Mouse (Mus musculus) kidney, postnatal 0 days (tissue): ENCODE measurements around the gene Myrf. TPM values are rescaled to one million over a fixed set of nuclear protein-coding genes. Genes with fewer than 3 reads are reported as not detected.

Experiments
- ATAC-seq: fragments of 200-750 bp; cut with Nextera tagmentation; replicated peaks from 2 replicates; pipeline ENCODE4 v1.8.0; 2017; ENCODE audit warnings: low read depth, moderate number of reproducible peaks, moderate TSS enrichment, moderate library complexity; ENCODE audit not compliant: low FRiP score
- DNase-seq: peaks from one replicate; pipeline ENCODE4 v3.0.0-alpha.2; 2016; ENCODE audit warnings: low spot score
- H3K27ac ChIP-seq: fragments of 300-500 bp; sonication (generic); 2 replicates; pipeline ENCODE4 v1.5.1; 2014; ENCODE audit warnings: mild to moderate bottlenecking
- H3K27me3 ChIP-seq: fragments of 300-500 bp; sonication (generic); 2 replicates; pipeline ENCODE4 v1.6.1; 2014; ENCODE audit warnings: low read length, mixed read lengths; ENCODE audit not compliant: insufficient read depth
- H3K36me3 ChIP-seq: fragments of 300-500 bp; sonication (generic); 2 replicates; pipeline ENCODE4 v1.6.1; 2014; ENCODE audit warnings: low read length, mixed read lengths; ENCODE audit not compliant: insufficient read depth
- H3K4me1 ChIP-seq: fragments of 300-500 bp; sonication (generic); replicated peaks from 2 replicates; pipeline ENCODE4 v1.6.1; 2014; ENCODE audit warnings: antibody characterized with exemption, low read length, mixed read lengths; ENCODE audit not compliant: insufficient read depth
- H3K4me2 ChIP-seq: fragments of 300-500 bp; sonication (generic); 2 replicates; pipeline ENCODE4 v1.6.1; 2014; ENCODE audit warnings: mild to moderate bottlenecking, low read length, moderate library complexity, mixed read lengths
- H3K4me3 ChIP-seq: fragments of 300-500 bp; sonication (generic); replicated peaks from 2 replicates; pipeline ENCODE4 v1.5.1; 2014; ENCODE audit warnings: low read depth, low read length
- H3K9ac ChIP-seq: fragments of 300-500 bp; sonication (generic); 2 replicates; pipeline ENCODE4 v1.6.1; 2014; ENCODE audit warnings: low read depth, low read length
- H3K9me3 ChIP-seq: fragments of 300-500 bp; sonication (generic); replicated peaks from 2 replicates; pipeline ENCODE4 v1.6.1; 2016; ENCODE audit warnings: low read length, inconsistent platforms, mixed read lengths
- CTCF ChIP-seq: IDR thresholded peaks from 2 replicates; pipeline ENCODE4 v1.5.1; 2016; ENCODE audit warnings: antibody characterized with exemption, low read depth, mild to moderate bottlenecking, moderate library complexity
- WGBS: fragments of 180-500 bp; shearing (Covaris S2); extraction: QIAGEN DNeasy Blood & Tissue Kit; methylation state at CpG from one replicate; pipeline ENCODE4 v1.1.7; 2014; 5-methylcytosine and 5-hydroxymethylcytosine counted together
- polyA plus RNA-seq: library from polyadenylated mRNA; unstranded; fragments of >200 nt; fragmentation: Nextera tagmentation; extraction: Ambion mirVana; gene quantifications from 2 replicates; pipeline ENCODE4 v1.2.1, GENCODE M21; 2015

Gene Myrf
- polyA plus RNA-seq, 1 experiment from 2014 or later, result 1.5 TPM

GRCm38 (mm10) chr19:10239975-10240653, 434 bp downstream of the Myrf start:
- 0 out of 2 replicates have a peak overlapping the region, but pooled peaks have one; percentile 24 for H3K9ac ChIP-seq
- no peak for TF ChIP-seq CTCF
- 2% methylated on average over 26 of the region's 26 CpGs for WGBS
- no peaks in the 10 kb centered on the region for H3K9me3 ChIP-seq
- H3K4me1 ChIP-seq, result no peaks in the 10 kb centered on the region
- no peak for DNase-seq
- H3K36me3 ChIP-seq, result no peaks in the 10 kb centered on the region
- ATAC-seq, result no peak; the same call in 1 of the 2 replicates
- no peak overlapping the region for H3K27ac ChIP-seq
- H3K4me3 ChIP-seq, result peak overlapping the region; percentile 30
- no peaks in the 10 kb centered on the region for H3K27me3 ChIP-seq
- H3K4me2 ChIP-seq, result peak overlapping the region; percentile 73

- no peak overlapping the region for H3K9ac ChIP-seq
- peak overlapping the region; percentile 73; the same call in 1 of the 2 replicates for H3K4me2 ChIP-seq
- no peak for TF ChIP-seq CTCF
- no peak for ATAC-seq
- WGBS, result 46% methylated on average over 2 of the region's 2 CpGs
- H3K36me3 ChIP-seq, result no peaks in the 10 kb centered on the region
- H3K4me1 ChIP-seq, result no peaks in the 10 kb centered on the region
- H3K27me3 ChIP-seq, result no peaks in the 10 kb centered on the region
- H3K9me3 ChIP-seq, result no peaks in the 10 kb centered on the region
- no peak overlapping the region for H3K27ac ChIP-seq
- no peak overlapping the region for H3K4me3 ChIP-seq
- no peak for DNase-seq
These were observed 1.1 kb downstream of the Myrf start for GRCm38 (mm10) chr19:10239419-10239818.

- Histone ChIP-seq H3K4me3 (no peak overlapping the region), H3K36me3 (no peaks in the 10 kb centered on the region), H3K9me3 (no peaks in the 10 kb centered on the region), H3K27ac (no peak overlapping the region), H3K27me3 (no peaks in the 10 kb centered on the region), H3K4me1 (no peaks in the 10 kb centered on the region), H3K9ac (no peak overlapping the region), H3K4me2 (no peak overlapping the region)
- no peak for ATAC-seq
- DNase-seq, result no peak
- no peak for TF ChIP-seq CTCF
- WGBS, result 75% methylated on average over 3 of the region's 3 CpGs
These were observed 2.1 kb downstream of the Myrf start for GRCm38 (mm10) chr19:10238477-10238876.

GRCm38 (mm10) chr19:10235784-10236565, 4.6 kb downstream of the Myrf start:
- Histone ChIP-seq H3K36me3 (no peaks in the 10 kb centered on the region), H3K9ac (no peak overlapping the region), H3K4me3 (no peak overlapping the region), H3K27ac (no peak overlapping the region), H3K4me1 (no peaks in the 10 kb centered on the region; the same call in 1 of the 2 replicates), H3K4me2 (no peak overlapping the region), H3K9me3 (no peaks in the 10 kb centered on the region), H3K27me3 (no peaks in the 10 kb centered on the region)
- no peak for TF ChIP-seq CTCF
- ATAC-seq (no peak), DNase-seq (no peak)
- 61% methylated on average over 9 of the region's 9 CpGs for WGBS

- H3K4me3 ChIP-seq, result no peak overlapping the region
- ATAC-seq (no peak), DNase-seq (no peak)
- TF ChIP-seq CTCF, result no peak
- no peak overlapping the region for H3K9ac ChIP-seq
- no peaks in the 10 kb centered on the region for H3K9me3 ChIP-seq
- WGBS, result 53% methylated on average over 9 of the region's 9 CpGs
- H3K4me2 ChIP-seq, result no peak overlapping the region
- H3K27ac ChIP-seq, result no peak overlapping the region
- H3K36me3 ChIP-seq, result no peaks in the 10 kb centered on the region
- H3K27me3 ChIP-seq, result no peaks in the 10 kb centered on the region
- H3K4me1 ChIP-seq, result no peaks in the 10 kb centered on the region; the same call in 1 of the 2 replicates
These were observed 8.1 kb downstream of the Myrf start for GRCm38 (mm10) chr19:10232327-10233017.

- Histone ChIP-seq H3K4me1 (no peaks in the 10 kb centered on the region; the same call in 1 of the 2 replicates), H3K9me3 (no peaks in the 10 kb centered on the region), H3K4me3 (no peak overlapping the region), H3K36me3 (no peaks in the 10 kb centered on the region), H3K27me3 (no peaks in the 10 kb centered on the region), H3K4me2 (no peak overlapping the region), H3K9ac (no peak overlapping the region), H3K27ac (no peak overlapping the region)
- DNase-seq (no peak), ATAC-seq (no peak)
- no peak for TF ChIP-seq CTCF
- 44% methylated on average over 5 of the region's 5 CpGs for WGBS
These were observed 8.7 kb downstream of the Myrf start for GRCm38 (mm10) chr19:10231871-10232270.
